Mouse (Mus musculus) embryonic facial prominence, embryonic 15.5 days (tissue): ENCODE measurements around the gene Mtx1. TPM values are rescaled to one million over a fixed set of nuclear protein-coding genes. Genes with fewer than 3 reads are reported as not detected.
A peak's percentile ranks its signal among the peaks of the same experiment; 100 is the strongest.
"Not testable (repeated sequence)": the region's sequence is repeated elsewhere in the genome, so short reads cannot be mapped to it uniquely, and the experiment has no call there.

Source experiments
- ATAC-seq: fragments of 200-750 bp; cut with Nextera tagmentation; 2 replicates; pipeline ENCODE4 v1.8.0; 2017; ENCODE audit warnings: low read depth, moderate TSS enrichment; ENCODE audit not compliant: insufficient number of reproducible peaks, low FRiP score, low TSS enrichment
- H3K27ac ChIP-seq: fragments of 300-500 bp; sonication (generic); replicated peaks from 2 replicates; pipeline ENCODE4 v1.5.1; 2015; ENCODE audit warnings: mild to moderate bottlenecking, inconsistent platforms
- H3K27me3 ChIP-seq: fragments of 300-500 bp; sonication (generic); 2 replicates; pipeline ENCODE4 v1.6.1; 2015; ENCODE audit warnings: inconsistent platforms
- H3K36me3 ChIP-seq: fragments of 300-500 bp; sonication (generic); 2 replicates; pipeline ENCODE4 v1.6.1; 2015; ENCODE audit warnings: mild to moderate bottlenecking, inconsistent platforms
- H3K4me1 ChIP-seq: fragments of 300-500 bp; sonication (generic); 2 replicates; pipeline ENCODE4 v1.6.1; 2015; ENCODE audit warnings: inconsistent platforms
- H3K4me2 ChIP-seq: fragments of 300-500 bp; sonication (generic); replicated peaks from 2 replicates; pipeline ENCODE4 v1.6.1; 2015; ENCODE audit warnings: mild to moderate bottlenecking, inconsistent platforms
- H3K4me3 ChIP-seq: fragments of 300-500 bp; sonication (generic); replicated peaks from 2 replicates; pipeline ENCODE4 v1.5.1; 2015; ENCODE audit warnings: mild to moderate bottlenecking, inconsistent platforms
- H3K9ac ChIP-seq: fragments of 300-500 bp; sonication (generic); 2 replicates; pipeline ENCODE4 v1.6.1; 2015; ENCODE audit warnings: inconsistent platforms
- H3K9me3 ChIP-seq: fragments of 300-500 bp; sonication (generic); replicated peaks from 2 replicates; pipeline ENCODE4 v1.6.1; 2016; ENCODE audit warnings: inconsistent platforms
- WGBS: fragments of 180-500 bp; shearing (Covaris S2); methylation state at CpG from one replicate; pipeline ENCODE4 v1.1.7; 2015; 5-methylcytosine and 5-hydroxymethylcytosine counted together
- microRNA counts: library from miRNA; unstranded; fragments of <30 nt; microRNA quantifications from one replicate; lab custom pipeline; 2016
- microRNA-seq: library from miRNA; unstranded; fragments of <30 nt; microRNA quantifications from one replicate; pipeline ENCODE4, GENCODE M21; 2016; ENCODE audit warnings: borderline number of aligned reads
- polyA plus RNA-seq: library from polyadenylated mRNA; unstranded; fragments of >200 nt; fragmentation: Nextera tagmentation; extraction: Ambion mirVana; gene quantifications from 2 replicates; pipeline ENCODE4 v1.2.1, GENCODE M21; 2015

Gene Mtx1
- polyA plus RNA-seq, 1 experiment from 2014 or later: 196 TPM

- Histone ChIP-seq H3K27ac (peak overlapping the region; percentile 98), H3K9ac (peak overlapping the region; percentile 98), H3K4me3 (peak overlapping the region; percentile 89), H3K4me1 (peaks cover 21% of the 10 kb centered on the region), H3K9me3 (no peaks in the 10 kb centered on the region), H3K36me3 (peaks cover 29% of the 10 kb centered on the region), H3K27me3 (no peaks in the 10 kb centered on the region), H3K4me2 (peak overlapping the region; percentile 70)
- ATAC-seq: no peak
- WGBS: 10% methylated on average over 12 of the region's 12 CpGs
Observed at GRCm38 (mm10) chr3:89165268-89165870, 61.5 kb downstream of the Mtx1 start.

DNA sequence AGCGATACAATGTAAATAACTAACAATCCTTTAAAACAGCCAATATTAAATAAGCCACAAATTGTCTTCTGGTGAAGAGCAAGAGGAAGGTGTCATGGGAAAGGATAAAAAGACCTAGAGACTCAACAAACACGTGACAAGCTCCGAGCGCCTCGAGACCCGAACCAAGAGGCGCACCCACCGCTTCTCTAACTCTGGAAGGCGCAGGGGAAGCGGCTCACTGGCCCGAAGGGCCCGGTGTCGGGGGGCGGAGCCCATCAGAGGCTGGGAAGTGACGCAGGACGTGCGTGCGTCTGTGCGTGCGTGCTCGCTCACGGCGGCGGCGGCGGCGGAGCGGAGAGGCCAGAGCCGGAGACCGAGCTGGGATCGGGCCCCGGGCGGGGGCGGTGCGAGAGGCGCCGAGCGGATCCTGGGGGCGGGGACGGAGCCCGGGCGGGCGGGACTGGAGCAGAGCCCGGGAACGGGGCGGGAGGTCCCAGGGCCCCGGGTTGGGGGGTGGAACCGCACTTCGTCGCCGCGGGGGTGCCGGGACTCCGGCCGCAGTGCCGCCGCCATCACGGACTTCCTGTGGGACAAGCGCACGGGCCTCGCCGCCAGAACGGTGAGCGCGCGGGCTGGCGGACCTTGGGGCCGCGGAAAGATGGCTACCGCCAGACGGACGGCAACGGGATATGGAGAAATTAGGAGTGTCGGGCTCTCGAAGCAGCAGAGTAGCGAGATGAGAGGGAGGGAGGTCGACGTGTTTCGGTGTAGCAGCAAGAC is 62.2 kb downstream of the Mtx1 start, which contains the start of gene Clk2:
TSS of gene Clk2 (plus strand) at position 290 of the 762 bp plus-strand sequence.
- Histone ChIP-seq H3K4me2 (peak within 1 kb of the TSS; percentile 70), H3K36me3 (peaks cover 22% of the 10 kb centered on the region), H3K27me3 (no peaks in the 10 kb centered on the region), H3K4me1 (peaks cover 28% of the 10 kb centered on the region), H3K27ac (peak within 1 kb of the TSS; percentile 98), H3K9ac (peak within 1 kb of the TSS; percentile 98), H3K9me3 (no peaks in the 10 kb centered on the region), H3K4me3 (peak within 1 kb of the TSS; percentile 89)
- peak; percentile 96 for ATAC-seq
- under 1% methylated on average over 76 of the region's 79 CpGs for WGBS

DNA sequence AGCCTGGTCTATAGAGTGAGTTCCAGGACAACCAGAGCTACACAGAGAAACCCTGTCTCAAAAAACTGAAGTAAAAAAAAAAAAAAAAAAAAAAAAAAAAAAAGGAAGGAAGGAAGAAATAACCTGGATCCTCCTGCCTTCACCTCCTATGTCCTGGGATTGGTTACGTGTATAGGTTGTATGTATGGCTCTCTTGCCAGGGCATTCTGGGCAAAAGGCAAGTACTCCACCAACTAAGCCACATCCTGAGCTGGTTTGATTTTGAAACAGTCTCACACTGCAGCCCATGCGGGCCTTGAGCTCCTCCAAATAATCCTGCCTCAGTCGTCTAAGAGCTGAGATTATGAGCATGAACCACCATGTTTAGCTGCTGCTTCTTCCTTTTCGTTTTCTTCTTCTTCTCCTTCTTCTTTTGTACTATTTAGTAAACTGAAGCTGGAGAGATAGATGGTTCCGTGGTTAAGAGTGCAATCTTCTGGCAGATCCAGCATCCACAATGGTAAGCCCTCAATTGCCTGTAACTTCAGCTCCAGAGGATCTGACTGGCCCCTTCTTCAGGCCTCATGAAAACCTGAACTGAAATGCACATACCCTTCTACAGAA is 63.1 kb downstream of the Mtx1 start:
- Histone ChIP-seq H3K4me2 (peak overlapping the region; percentile 70), H3K9me3 (no peaks in the 10 kb centered on the region), H3K9ac (no peak overlapping the region; the same call in 1 of the 2 replicates), H3K4me3 (peak overlapping the region; percentile 89), H3K27ac (no peak overlapping the region; the same call in 1 of the 2 replicates), H3K36me3 (peaks cover 13% of the 10 kb centered on the region), H3K27me3 (peaks cover 6% of the 10 kb centered on the region), H3K4me1 (peaks cover 37% of the 10 kb centered on the region)
- WGBS: 73% methylated on average over 5 of the region's 5 CpGs
- ATAC-seq: no peak

DNA sequence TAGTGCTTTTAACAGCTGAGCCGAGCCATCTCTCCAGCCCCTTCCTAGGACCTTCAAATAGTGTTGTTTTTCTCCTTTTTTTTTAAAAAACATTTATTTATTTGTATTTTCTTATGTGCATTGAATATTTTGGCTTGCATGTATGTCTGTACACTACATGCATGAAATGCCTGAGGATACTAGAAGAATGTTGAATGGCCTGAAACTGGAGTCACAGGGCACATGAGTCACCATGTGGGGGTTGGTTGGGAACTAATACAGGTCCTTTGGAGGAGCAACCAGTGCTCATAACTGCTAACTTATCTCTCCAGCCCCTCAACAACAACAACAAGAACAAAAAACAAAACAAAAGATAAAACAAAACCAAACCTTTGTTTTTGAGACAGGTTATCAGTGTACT is 63.8 kb downstream of the Mtx1 start:
- Histone ChIP-seq H3K4me1 (peaks cover 40% of the 10 kb centered on the region), H3K9me3 (no peaks in the 10 kb centered on the region), H3K4me3 (no peak overlapping the region), H3K36me3 (peaks cover 7% of the 10 kb centered on the region; the same call in 1 of the 2 replicates), H3K27ac (no peak overlapping the region), H3K4me2 (no peak overlapping the region), H3K9ac (no peak overlapping the region), H3K27me3 (peaks cover 11% of the 10 kb centered on the region)
- WGBS: 76% methylated on average over 1 of the region's 1 CpGs
- ATAC-seq: no peak

- 84% methylated on average over 4 of the region's 4 CpGs for WGBS
- H3K27me3 ChIP-seq: peaks cover 13% of the 10 kb centered on the region
- H3K4me3 ChIP-seq: no peak overlapping the region
- peaks cover 40% of the 10 kb centered on the region for H3K4me1 ChIP-seq
- no peaks in the 10 kb centered on the region for H3K36me3 ChIP-seq
- H3K4me2 ChIP-seq: no peak overlapping the region
- H3K9me3 ChIP-seq: no peaks in the 10 kb centered on the region
- no peak for ATAC-seq
- H3K9ac ChIP-seq: no peak overlapping the region
- H3K27ac ChIP-seq: no peak overlapping the region
Observed at GRCm38 (mm10) chr3:89161786-89162185, 65.1 kb downstream of the Mtx1 start.

DNA sequence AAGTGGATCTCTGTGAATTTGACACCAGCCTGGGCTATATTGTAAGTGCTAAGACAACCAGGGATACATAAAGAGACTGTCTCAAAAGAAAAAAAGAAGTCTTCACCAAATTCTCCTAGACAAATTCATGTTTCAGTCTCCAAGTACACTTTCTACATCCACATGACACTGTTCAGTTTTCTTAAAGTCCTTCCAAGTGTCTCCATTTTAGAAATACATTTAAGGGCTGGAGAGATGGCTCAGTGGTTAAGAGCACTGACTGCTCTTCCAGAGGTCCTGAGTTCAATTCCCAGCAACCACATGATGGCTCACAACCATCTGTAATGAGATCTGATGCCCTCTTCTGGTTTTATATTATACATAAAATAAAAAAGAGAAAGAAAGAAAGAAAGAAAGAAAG is 65.7 kb downstream of the Mtx1 start:
- not testable (repeated sequence) for H3K9me3 ChIP-seq, H3K27ac ChIP-seq, H3K9ac ChIP-seq, H3K4me3 ChIP-seq, H3K36me3 ChIP-seq, ATAC-seq, H3K4me2 ChIP-seq
- Histone ChIP-seq H3K4me1 (peaks cover 37% of the 10 kb centered on the region), H3K27me3 (peaks cover 13% of the 10 kb centered on the region)

GRCm38 (mm10) chr3:89159616-89160344 is 67.1 kb downstream of the Mtx1 start, which contains the start of gene Hcn3:
Hcn3 (minus strand) TSS chr3:89160196.
- WGBS: under 1% methylated on average over 65 of the region's 66 CpGs
- Histone ChIP-seq H3K9me3 (no peaks in the 10 kb centered on the region), H3K36me3 (no peaks in the 10 kb centered on the region), H3K4me2 (peak within 1 kb of the TSS; percentile 99), H3K9ac (peak within 1 kb of the TSS; percentile 44), H3K4me1 (peaks cover 28% of the 10 kb centered on the region), H3K4me3 (peak within 1 kb of the TSS; percentile 63), H3K27ac (no peak within 1 kb of the TSS), H3K27me3 (peaks cover 13% of the 10 kb centered on the region)
- ATAC-seq: peak; percentile 75

- H3K4me3 ChIP-seq: peak overlapping the region; percentile 63
- peaks cover 27% of the 10 kb centered on the region for H3K4me1 ChIP-seq
- H3K9me3 ChIP-seq: no peaks in the 10 kb centered on the region
- H3K9ac ChIP-seq: peak overlapping the region; percentile 44; the same call in 1 of the 2 replicates
- H3K36me3 ChIP-seq: no peaks in the 10 kb centered on the region
- no peak overlapping the region for H3K27ac ChIP-seq
- no peak for ATAC-seq
- peak overlapping the region; percentile 99 for H3K4me2 ChIP-seq
- H3K27me3 ChIP-seq: peaks cover 13% of the 10 kb centered on the region
- 3% methylated on average over 13 of the region's 13 CpGs for WGBS
Observed at GRCm38 (mm10) chr3:89159211-89159610, 67.7 kb downstream of the Mtx1 start.

MicroRNAs encoded within 50 kb of the gene (microRNA counts, 519-probe panel; counts per million panel counts)
- 1,657 counts per million, percentile 18 among the panel's probes with 10 or more counts for microRNA mmu-miR-92b (lab: Ali Mortazavi, UCI)

Small RNA genes within 50 kb of the gene (microRNA-seq; reads per million reads assigned to microRNA genes)
- 1,247 reads per million, percentile 78 among the genes with 10 or more reads in this experiment for gene Mir92b

Other genes starting within 250 kb of the Mtx1 start
- gene Rusc1, start 133.8 kb downstream of the Mtx1 start, polyA plus RNA-seq: 25.7 and 28.0 TPM in 2 replicates
- gene Gm43738, start 126.0 kb downstream of the Mtx1 start, polyA plus RNA-seq: not detected in 2 replicates
- gene Fdps, start 125.1 kb downstream of the Mtx1 start, polyA plus RNA-seq: 239 and 242 TPM in 2 replicates
- 0.15 TPM in 1 of 2 replicates, not detected in the other for gene Pklr, start 90.9 kb downstream of the Mtx1 start, polyA plus RNA-seq
- gene Hcn3, start 66.9 kb downstream of the Mtx1 start, polyA plus RNA-seq: 3.0 and 3.2 TPM in 2 replicates
- gene Clk2, start 62.3 kb downstream of the Mtx1 start, polyA plus RNA-seq: 29.9 and 33.6 TPM in 2 replicates
- gene Scamp3, start 49.6 kb downstream of the Mtx1 start, polyA plus RNA-seq: 108 and 109 TPM in 2 replicates
- 34.9 and 37.0 TPM in 2 replicates for gene Fam189b, start 43.9 kb downstream of the Mtx1 start, polyA plus RNA-seq
- gene Gba, start 24.2 kb downstream of the Mtx1 start, polyA plus RNA-seq: 49.0 and 55.6 TPM in 2 replicates
- gene Thbs3, start 11.9 kb downstream of the Mtx1 start, polyA plus RNA-seq: 47.1 and 59.7 TPM in 2 replicates
- 4.0 and 10.2 TPM in 2 replicates for gene Muc1, start 2.0 kb upstream of the Mtx1 start, polyA plus RNA-seq
- 294 and 310 TPM in 2 replicates for gene Krtcap2, start 18.9 kb upstream of the Mtx1 start, polyA plus RNA-seq
- gene Trim46, start 19.2 kb upstream of the Mtx1 start, polyA plus RNA-seq: 5.0 and 5.9 TPM in 2 replicates
- gene Dpm3, start 32.3 kb upstream of the Mtx1 start, polyA plus RNA-seq: 150 and 173 TPM in 2 replicates
- 71.8 and 72.2 TPM in 2 replicates for gene Slc50a1, start 43.5 kb upstream of the Mtx1 start, polyA plus RNA-seq
- gene Efna1, start 54.1 kb upstream of the Mtx1 start, polyA plus RNA-seq: 55.8 and 57.4 TPM in 2 replicates
- gene Efna3, start 95.9 kb upstream of the Mtx1 start, polyA plus RNA-seq: 42.3 and 47.2 TPM in 2 replicates
- 28.1 and 31.0 TPM in 2 replicates for gene Efna4, start 110.9 kb upstream of the Mtx1 start, polyA plus RNA-seq
- gene Adam15, start 122.9 kb upstream of the Mtx1 start, polyA plus RNA-seq: 93.2 and 96.1 TPM in 2 replicates
- gene Dcst2, start 134.9 kb upstream of the Mtx1 start, polyA plus RNA-seq: 0.13 and 0.21 TPM in 2 replicates
- 0.46 and 0.64 TPM in 2 replicates for gene Dcst1, start 138.2 kb upstream of the Mtx1 start, polyA plus RNA-seq
- gene Zbtb7b, start 167.7 kb upstream of the Mtx1 start, polyA plus RNA-seq: 8.2 and 9.0 TPM in 2 replicates
- 0.25 and 0.91 TPM in 2 replicates for gene Lenep, start 175.7 kb upstream of the Mtx1 start, polyA plus RNA-seq
- gene Flad1, start 184.8 kb upstream of the Mtx1 start, polyA plus RNA-seq: 28.5 and 34.6 TPM in 2 replicates
- gene Cks1b, start 191.3 kb upstream of the Mtx1 start, polyA plus RNA-seq: 342 and 356 TPM in 2 replicates
- 110 and 113 TPM in 2 replicates for gene Shc1, start 191.4 kb upstream of the Mtx1 start, polyA plus RNA-seq
- gene Pygo2, start 203.1 kb upstream of the Mtx1 start, polyA plus RNA-seq: 47.7 and 51.3 TPM in 2 replicates
- gene Pbxip1, start 209.6 kb upstream of the Mtx1 start, polyA plus RNA-seq: 38.3 and 40.4 TPM in 2 replicates
- gene Pmvk, start 227.5 kb upstream of the Mtx1 start, polyA plus RNA-seq: 51.3 and 59.1 TPM in 2 replicates